Mouse (Mus musculus): Measurements from ENCODE around the gene Tmem131.

DNA sequence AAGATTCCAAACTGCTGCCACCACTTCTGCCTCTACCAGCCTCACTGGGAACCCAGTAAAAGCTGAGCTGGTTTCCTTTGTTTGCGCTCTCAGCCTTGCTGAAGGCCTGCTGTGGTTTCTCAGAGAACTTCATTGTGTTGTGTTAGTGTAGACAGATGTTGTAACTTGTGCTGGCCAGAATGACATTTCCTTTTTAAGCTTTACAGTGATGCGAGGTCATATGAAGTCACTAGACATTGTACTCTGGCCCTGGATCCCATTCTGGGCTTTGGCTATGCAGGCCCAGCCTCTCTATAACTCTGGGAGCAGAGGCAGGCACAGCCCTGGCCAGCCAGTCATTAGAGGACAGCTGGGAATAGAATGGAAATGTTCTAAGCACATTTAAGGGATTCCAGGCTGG lies 81.7 kb downstream of the Tmem131 start:
- TF ChIP-seq CTCF (IDR thresholded peaks at IDR 0.05; ENCODE audit: control insufficient read depth, insufficient read depth, insufficient replicate concordance, low read depth, low read length) = no peak
- TF ChIP-seq POLR2A (IDR thresholded peaks at IDR 0.05; ENCODE audit: control insufficient read depth, low read depth, low read length) = no peak
